Mouse (Mus musculus) E14TG2a.4 (cell line): Measurements from ENCODE around the gene Rassf2.

Source experiments
- H3K27me3 ChIP-seq: 2 replicates; pipeline ENCODE4 v1.6.1; 2014; ENCODE audit warnings: low read length, control low read depth; ENCODE audit not compliant: insufficient read depth
- H3K36me3 ChIP-seq: 2 replicates; pipeline ENCODE4 v1.6.1; 2014; ENCODE audit warnings: low read length, control low read depth; ENCODE audit not compliant: insufficient read depth
- H3K4me1 ChIP-seq: replicated peaks from 2 replicates; pipeline ENCODE4 v1.6.1; 2014; ENCODE audit warnings: low read depth, low read length, control low read depth
- H3K4me3 ChIP-seq: replicated peaks from 2 replicates; pipeline ENCODE4 v1.5.1; 2014; ENCODE audit warnings: mild to moderate bottlenecking, low read length
- H3K9me3 ChIP-seq: 2 replicates; pipeline ENCODE4 v1.6.1; 2014; ENCODE audit warnings: low read length, control low read depth
- CTCF ChIP-seq: conservative IDR thresholded peaks from 2 replicates; pipeline ENCODE4 v1.5.1; 2014; ENCODE audit warnings: low read length
- NANOG ChIP-seq: IDR thresholded peaks from 2 replicates; pipeline ENCODE4 v1.6.1; 2014; ENCODE audit warnings: borderline replicate concordance, low read length, mixed read lengths
- POU5F1 ChIP-seq: IDR thresholded peaks from 2 replicates; pipeline ENCODE4 v1.6.1; 2014; ENCODE audit warnings: low read length, borderline replicate concordance

Gene Rassf2

GRCm38 (mm10) chr2:132044320-132045274 lies 14.5 kb upstream of the Rassf2 start:
- TF ChIP-seq NANOG (peak; percentile 97), POU5F1 (no peak; the same call in 1 of the 2 replicates)
- Histone ChIP-seq H3K36me3 (no peaks in the 10 kb centered on the region), H3K27me3 (peaks cover 17% of the 10 kb centered on the region), H3K4me3 (no peak overlapping the region), H3K9me3 (no peaks in the 10 kb centered on the region), H3K4me1 (peaks cover 43% of the 10 kb centered on the region)

- peaks cover 38% of the 10 kb centered on the region for H3K4me1 ChIP-seq
- no peak for TF ChIP-seq POU5F1
- no peak for TF ChIP-seq CTCF
- no peak for TF ChIP-seq NANOG
- no peaks in the 10 kb centered on the region for H3K36me3 ChIP-seq
- peak overlapping the region; percentile 21; the same call in 1 of the 2 replicates for H3K4me3 ChIP-seq
- peaks cover 21% of the 10 kb centered on the region for H3K27me3 ChIP-seq
- H3K9me3 ChIP-seq = no peaks in the 10 kb centered on the region
These were observed 13.1 kb upstream of the Rassf2 start for GRCm38 (mm10) chr2:132043101-132043621.

GRCm38 (mm10) chr2:132039894-132040293 lies 9.8 kb upstream of the Rassf2 start:
- no peaks in the 10 kb centered on the region for H3K9me3 ChIP-seq
- H3K36me3 ChIP-seq = no peaks in the 10 kb centered on the region
- H3K27me3 ChIP-seq = peaks cover 21% of the 10 kb centered on the region
- no peak for TF ChIP-seq NANOG
- TF ChIP-seq CTCF = no peak
- TF ChIP-seq POU5F1 = no peak
- peaks cover 38% of the 10 kb centered on the region for H3K4me1 ChIP-seq
- H3K4me3 ChIP-seq = no peak overlapping the region

GRCm38 (mm10) chr2:132036326-132036725 lies 6.3 kb upstream of the Rassf2 start:
- H3K27me3 ChIP-seq = peaks cover 12% of the 10 kb centered on the region
- peaks cover 43% of the 10 kb centered on the region for H3K4me1 ChIP-seq
- no peak overlapping the region for H3K4me3 ChIP-seq
- no peaks in the 10 kb centered on the region for H3K36me3 ChIP-seq
- H3K9me3 ChIP-seq = no peaks in the 10 kb centered on the region
- TF ChIP-seq CTCF = no peak

GRCm38 (mm10) chr2:132035470-132035835 lies 5.4 kb upstream of the Rassf2 start:
- no peaks in the 10 kb centered on the region for H3K9me3 ChIP-seq
- peaks cover 51% of the 10 kb centered on the region for H3K4me1 ChIP-seq
- TF ChIP-seq CTCF (no peak), POU5F1 (no peak)

GRCm38 (mm10) chr2:132034590-132035469 lies 4.8 kb upstream of the Rassf2 start:
- H3K4me3 ChIP-seq = no peak overlapping the region
- TF ChIP-seq POU5F1 = no peak
- no peak for TF ChIP-seq CTCF
- no peaks in the 10 kb centered on the region for H3K9me3 ChIP-seq
- H3K27me3 ChIP-seq = peaks cover 22% of the 10 kb centered on the region
- H3K36me3 ChIP-seq = no peaks in the 10 kb centered on the region
- peaks cover 48% of the 10 kb centered on the region for H3K4me1 ChIP-seq

More at GRCm38 (mm10) chr2:132035470-132035835, 5.4 kb upstream of the Rassf2 start:
- Histone ChIP-seq H3K4me3 (no peak overlapping the region), H3K27me3 (peaks cover 19% of the 10 kb centered on the region), H3K36me3 (no peaks in the 10 kb centered on the region)

- Histone ChIP-seq H3K27me3 (peaks cover 48% of the 10 kb centered on the region), H3K4me3 (peak overlapping the region; percentile 76; the same call in 1 of the 2 replicates), H3K4me1 (peaks cover 69% of the 10 kb centered on the region), H3K9me3 (no peaks in the 10 kb centered on the region), H3K36me3 (no peaks in the 10 kb centered on the region)
- TF ChIP-seq NANOG = no peak
- TF ChIP-seq POU5F1 = no peak
- TF ChIP-seq CTCF = no peak
These were observed 1.5 kb upstream of the Rassf2 start for GRCm38 (mm10) chr2:132031364-132032095.
